Mouse (Mus musculus): ENCODE results near the gene Myh9. TPM values are rescaled to one million over a fixed set of nuclear protein-coding genes. Genes with fewer than 3 reads are reported as not detected.

Myh9 gene
- total RNA-seq, 1 experiment, result 152 TPM

DNA sequence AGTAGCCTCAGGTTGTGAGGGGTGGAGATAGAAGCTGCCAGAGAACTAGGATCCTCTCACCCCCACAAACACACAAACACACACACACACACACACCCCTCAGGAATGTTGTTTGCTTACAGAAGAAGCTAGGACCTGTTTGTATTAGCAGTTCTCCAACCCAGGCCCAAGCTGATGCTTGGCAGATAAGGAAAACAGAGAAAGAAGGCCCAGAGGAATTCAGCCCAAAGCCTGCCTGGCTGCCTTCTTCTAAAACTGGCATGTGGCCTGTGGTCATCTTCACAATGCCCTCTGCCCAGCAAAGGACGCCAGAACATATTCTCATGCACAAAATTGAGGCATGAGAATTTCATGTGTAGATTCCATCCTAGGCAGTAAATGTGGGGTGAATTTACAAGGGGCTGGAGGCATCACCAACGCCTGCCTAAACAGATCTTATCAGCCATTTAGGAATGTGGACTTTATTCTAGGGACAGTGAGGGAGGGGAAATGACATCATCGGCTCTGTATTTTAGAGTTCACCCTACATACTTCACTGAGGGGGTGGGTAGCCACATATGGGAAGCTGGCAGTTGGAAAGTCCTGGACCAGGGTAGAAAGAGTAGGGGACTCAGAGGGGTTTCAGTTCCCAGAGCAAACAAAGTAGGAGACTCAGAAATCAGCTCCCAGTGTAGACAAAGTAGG, 21.4 kb downstream of the Myh9 start:
- H3K9ac ChIP-seq (ENCODE audit: insufficient read depth, low read depth, low read length, poor library complexity, severe bottlenecking), result no peak overlapping the region
- H3K4me3 ChIP-seq (ENCODE audit: insufficient read depth in 1 of 2, low read depth in 1 of 2, low read length in 2 of 2, poor library complexity in 1 of 2, severe bottlenecking in 1 of 2), result no peak overlapping the region
- in situ Hi-C loops (cut with MboI; ENCODE audit: low sequenced_read_pairs in 2 of 2, unreplicated experiment in 2 of 2), result no loop called here
- H3K27ac ChIP-seq (ENCODE audit: insufficient read depth, low read depth, low read length, poor library complexity, severe bottlenecking), result no peak overlapping the region
- H3K9me3 ChIP-seq (ENCODE audit: control insufficient read depth, insufficient read depth, low read depth, low read length), result no peaks in the 10 kb centered on the region
- peaks cover 22 to 53% of the 10 kb centered on the region in 2 experiments for H3K4me1 ChIP-seq (ENCODE audit: control insufficient read depth in 2 of 2, insufficient read depth in 2 of 2, low read length in 2 of 2, poor library complexity in 1 of 2)
- peaks cover 5% of the 10 kb centered on the region; the same call in 1 of the 2 replicates for H3K36me3 ChIP-seq (ENCODE audit: control insufficient read depth, insufficient read depth, low read length, poor library complexity, severe bottlenecking)
- no peak for DNase-seq (ENCODE audit: low read depth, low spot score)
- no peak for TF ChIP-seq ZC3H11A (IDR thresholded peaks at IDR 0.05; ENCODE audit: borderline replicate concordance, low read depth, low read length)
- TF ChIP-seq HCFC1 (IDR thresholded peaks at IDR 0.05; ENCODE audit: borderline replicate concordance, insufficient read depth, low read length), result no peak
- TF ChIP-seq CHD2 (IDR thresholded peaks at IDR 0.05; ENCODE audit: low read depth, low read length), result no peak
- TF ChIP-seq ZNF384 (IDR thresholded peaks at IDR 0.05; ENCODE audit: low read depth, low read length), result no peak
- TF ChIP-seq MAFK (IDR thresholded peaks at IDR 0.05; ENCODE audit: insufficient read depth, low read depth, low read length), result no peak

DNA sequence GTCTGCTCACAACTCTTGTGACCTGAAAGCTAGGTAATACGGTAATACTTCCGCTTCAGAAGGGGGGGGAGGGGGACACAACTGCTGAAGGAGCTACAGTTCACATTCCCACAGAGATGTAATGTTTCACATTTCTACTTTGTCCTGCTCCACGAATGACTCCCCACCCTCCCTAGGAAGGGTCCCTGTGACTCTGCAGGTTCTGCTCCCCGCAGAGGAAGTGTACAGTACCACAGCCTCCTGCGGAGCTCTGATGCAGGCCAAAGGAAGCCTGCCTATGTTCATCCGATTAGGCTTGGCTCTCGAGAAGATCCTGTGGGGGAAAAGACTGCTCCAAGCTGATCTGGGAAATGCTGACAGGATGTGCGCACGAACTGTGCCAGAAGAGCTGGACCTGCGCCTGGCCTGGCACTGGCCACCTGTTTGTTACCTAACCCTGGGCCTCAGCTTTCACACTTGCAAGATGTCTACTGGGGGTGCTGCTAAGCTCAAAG, 22.0 kb downstream of the Myh9 start:
- no peaks in the 10 kb centered on the region for H3K9me3 ChIP-seq (ENCODE audit: control insufficient read depth, insufficient read depth, low read depth, low read length)
- peak overlapping the region; percentile 6; the same call in 1 of the 2 replicates for H3K27ac ChIP-seq (ENCODE audit: insufficient read depth, low read depth, low read length, poor library complexity, severe bottlenecking)
- peaks cover 5% of the 10 kb centered on the region; the same call in 1 of the 2 replicates for H3K36me3 ChIP-seq (ENCODE audit: control insufficient read depth, insufficient read depth, low read length, poor library complexity, severe bottlenecking)
- peaks cover 26 to 55% of the 10 kb centered on the region in 2 experiments for H3K4me1 ChIP-seq (ENCODE audit: control insufficient read depth in 2 of 2, insufficient read depth in 2 of 2, low read length in 2 of 2, poor library complexity in 1 of 2)
- in situ Hi-C loops (cut with MboI; ENCODE audit: low sequenced_read_pairs in 2 of 2, unreplicated experiment in 2 of 2), result no loop called here
- H3K9ac ChIP-seq (ENCODE audit: insufficient read depth, low read depth, low read length, poor library complexity, severe bottlenecking), result no peak overlapping the region
- TF ChIP-seq MAFK (IDR thresholded peaks at IDR 0.05; ENCODE audit: insufficient read depth, low read depth, low read length), result no peak
- no peak for TF ChIP-seq HCFC1 (IDR thresholded peaks at IDR 0.05; ENCODE audit: borderline replicate concordance, insufficient read depth, low read length)
- no peak for TF ChIP-seq ZC3H11A (IDR thresholded peaks at IDR 0.05; ENCODE audit: borderline replicate concordance, low read depth, low read length)
- no peak overlapping the region for H3K4me3 ChIP-seq (ENCODE audit: insufficient read depth in 1 of 2, low read depth in 1 of 2, low read length in 2 of 2, poor library complexity in 1 of 2, severe bottlenecking in 1 of 2)
- no peak for DNase-seq (ENCODE audit: low read depth, low spot score)

- H3K27ac ChIP-seq (ENCODE audit: insufficient read depth, low read depth, low read length, poor library complexity, severe bottlenecking), result no peak overlapping the region
- in situ Hi-C loops (cut with MboI; ENCODE audit: low sequenced_read_pairs in 2 of 2, unreplicated experiment in 2 of 2), result no loop called here
Observed at GRCm38 (mm10) chr15:77818556-77819158, 23.3 kb downstream of the Myh9 start.

DNA sequence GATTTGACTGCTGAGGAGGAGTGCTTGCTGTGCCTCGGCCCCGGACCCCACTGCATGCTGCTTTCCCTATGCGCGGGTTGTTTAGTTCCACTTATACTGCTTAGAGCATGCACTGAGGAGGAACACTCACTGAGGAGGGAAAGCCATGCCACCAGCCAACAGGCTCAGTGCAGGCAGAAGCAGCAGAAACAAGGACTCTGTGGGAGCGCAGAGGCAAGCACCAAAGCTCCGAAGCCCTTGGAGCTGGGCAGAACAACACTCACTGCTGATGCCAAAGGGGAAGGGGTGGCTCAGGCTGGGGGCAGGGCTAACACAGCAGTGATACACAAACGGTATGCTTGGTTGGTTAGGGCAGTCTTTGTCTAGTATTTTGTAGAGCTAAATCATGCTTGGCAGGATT, 24.6 kb downstream of the Myh9 start:
- Histone ChIP-seq H3K9me3 (ENCODE audit: control insufficient read depth, insufficient read depth, low read depth, low read length) (no peaks in the 10 kb centered on the region), H3K4me1 (ENCODE audit: control insufficient read depth in 2 of 2, insufficient read depth in 2 of 2, low read length in 2 of 2, poor library complexity in 1 of 2) (peaks cover 26 to 53% of the 10 kb centered on the region in 2 experiments), H3K4me3 (ENCODE audit: insufficient read depth in 1 of 2, low read depth in 1 of 2, low read length in 2 of 2, poor library complexity in 1 of 2, severe bottlenecking in 1 of 2) (no peak overlapping the region), H3K27ac (ENCODE audit: insufficient read depth, low read depth, low read length, poor library complexity, severe bottlenecking) (no peak overlapping the region), H3K9ac (ENCODE audit: insufficient read depth, low read depth, low read length, poor library complexity, severe bottlenecking) (peak overlapping the region; percentile 23; the same call in 1 of the 2 replicates), H3K36me3 (ENCODE audit: control insufficient read depth, insufficient read depth, low read length, poor library complexity, severe bottlenecking) (peaks cover 9% of the 10 kb centered on the region)
- no peak for DNase-seq (ENCODE audit: low read depth, low spot score)
- TF ChIP-seq ZC3H11A (IDR thresholded peaks at IDR 0.05; ENCODE audit: borderline replicate concordance, low read depth, low read length) (no peak), CHD2 (IDR thresholded peaks at IDR 0.05; ENCODE audit: low read depth, low read length) (no peak), HCFC1 (IDR thresholded peaks at IDR 0.05; ENCODE audit: borderline replicate concordance, insufficient read depth, low read length) (no peak), ZNF384 (IDR thresholded peaks at IDR 0.05; ENCODE audit: low read depth, low read length) (no peak), MAFK (IDR thresholded peaks at IDR 0.05; ENCODE audit: insufficient read depth, low read depth, low read length) (no peak)
- in situ Hi-C loops (cut with MboI; ENCODE audit: low sequenced_read_pairs in 2 of 2, unreplicated experiment in 2 of 2), result no loop called here

More at GRCm38 (mm10) chr15:77818556-77819158, 23.3 kb downstream of the Myh9 start:
- peaks cover 2% of the 10 kb centered on the region; the same call in 1 of the 2 replicates for H3K36me3 ChIP-seq (ENCODE audit: control insufficient read depth, insufficient read depth, low read length, poor library complexity, severe bottlenecking)
- H3K9ac ChIP-seq (ENCODE audit: insufficient read depth, low read depth, low read length, poor library complexity, severe bottlenecking), result no peak overlapping the region
- H3K4me1 ChIP-seq (ENCODE audit: control insufficient read depth in 2 of 2, insufficient read depth in 2 of 2, low read length in 2 of 2, poor library complexity in 1 of 2), result peaks cover 26 to 58% of the 10 kb centered on the region in 2 experiments
- H3K9me3 ChIP-seq (ENCODE audit: control insufficient read depth, insufficient read depth, low read depth, low read length), result no peaks in the 10 kb centered on the region
- no peak overlapping the region for H3K4me3 ChIP-seq (ENCODE audit: insufficient read depth in 1 of 2, low read depth in 1 of 2, low read length in 2 of 2, poor library complexity in 1 of 2, severe bottlenecking in 1 of 2)
- DNase-seq (ENCODE audit: low read depth, low spot score), result no peak
- TF ChIP-seq CHD2 (IDR thresholded peaks at IDR 0.05; ENCODE audit: low read depth, low read length) (no peak), HCFC1 (IDR thresholded peaks at IDR 0.05; ENCODE audit: borderline replicate concordance, insufficient read depth, low read length) (no peak), ZC3H11A (IDR thresholded peaks at IDR 0.05; ENCODE audit: borderline replicate concordance, low read depth, low read length) (no peak), ZNF384 (IDR thresholded peaks at IDR 0.05; ENCODE audit: low read depth, low read length) (no peak), MAFK (IDR thresholded peaks at IDR 0.05; ENCODE audit: insufficient read depth, low read depth, low read length) (no peak)

Measured in ES-E14 (cell line).